Mouse (Mus musculus): ENCODE measurements around the gene Neurod1.

DNA sequence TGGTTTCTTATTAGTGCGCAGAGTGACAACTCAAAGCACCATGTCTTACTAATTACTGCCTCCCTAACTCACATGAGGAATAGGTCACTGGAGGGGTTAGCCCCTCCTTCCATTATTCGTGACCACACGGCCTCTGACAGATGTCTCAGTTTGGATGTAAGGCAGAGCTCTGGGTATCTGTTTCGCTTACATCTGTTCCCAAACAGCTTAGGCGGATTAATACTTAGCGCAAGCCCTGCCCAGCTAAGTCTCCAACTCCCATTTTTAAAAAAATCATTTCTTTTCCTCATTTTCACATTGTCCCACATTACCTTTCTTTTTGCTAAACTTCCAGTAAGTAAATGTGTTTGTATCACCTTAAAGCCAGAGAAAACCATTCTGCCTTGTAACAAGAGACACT is 34.9 kb downstream of the Neurod1 start:
- no peak for TF ChIP-seq BHLHE40 (IDR thresholded peaks at IDR 0.05; ENCODE audit: borderline replicate concordance, low read depth, low read length)
- TF ChIP-seq CTCF (IDR thresholded peaks at IDR 0.05 in 2 of 3, conservative IDR thresholded peaks at IDR 0.05 in 1 of 3; ENCODE audit: control insufficient read depth in 1 of 3, insufficient read depth in 1 of 3, low read depth in 2 of 3, low read length in 3 of 3, poor library complexity in 1 of 3, severe bottlenecking in 1 of 3) = no peak
- TF ChIP-seq ZC3H11A (IDR thresholded peaks at IDR 0.05; ENCODE audit: low read depth, low read length) = no peak
- TF ChIP-seq MXI1 (IDR thresholded peaks at IDR 0.05; ENCODE audit: low read depth, low read length) = no peak
- no peak for TF ChIP-seq USF2 (IDR thresholded peaks at IDR 0.05; ENCODE audit: borderline replicate concordance in 1 of 2, insufficient read depth in 1 of 2, low read depth in 1 of 2, low read length in 2 of 2)
- no peak for TF ChIP-seq E2F4 (IDR thresholded peaks at IDR 0.05; ENCODE audit: borderline replicate concordance, low read depth, low read length)
- TF ChIP-seq EP300 (IDR thresholded peaks at IDR 0.05; ENCODE audit: low read depth in 1 of 2, low read length in 2 of 2) = no peak
- no peak for TF ChIP-seq GATA1 (IDR thresholded peaks at IDR 0.05; ENCODE audit: low read depth, low read length)
- TF ChIP-seq POLR2A (IDR thresholded peaks at IDR 0.05; ENCODE audit: control insufficient read depth in 1 of 2, insufficient read depth in 1 of 2, low read depth in 1 of 2, low read length in 2 of 2, poor library complexity in 1 of 2) = no peak
- TF ChIP-seq MYB (IDR thresholded peaks at IDR 0.05; ENCODE audit: low read depth, low read length) = no peak
- no peak for TF ChIP-seq NELFE (IDR thresholded peaks at IDR 0.05; ENCODE audit: low read depth, low read length)
- no peak for TF ChIP-seq USF1 (IDR thresholded peaks at IDR 0.05; ENCODE audit: low read depth, low read length)
- TF ChIP-seq CHD1 (IDR thresholded peaks at IDR 0.05; ENCODE audit: low read depth, low read length) = no peak
- no peak for TF ChIP-seq ELF1 (IDR thresholded peaks at IDR 0.05; ENCODE audit: low read depth, low read length)
